Mouse (Mus musculus) kidney, postnatal 0 days (tissue): Measurements from ENCODE around the gene Ppcs. TPM values are rescaled to one million over a fixed set of nuclear protein-coding genes. Genes with fewer than 3 reads are reported as not detected.

Source experiments
- ATAC-seq: fragments of 200-750 bp; cut with Nextera tagmentation; replicated peaks from 2 replicates; pipeline ENCODE4 v1.8.0; 2017; ENCODE audit warnings: low read depth, moderate number of reproducible peaks, moderate TSS enrichment, moderate library complexity; ENCODE audit not compliant: low FRiP score
- DNase-seq: peaks from one replicate; pipeline ENCODE4 v3.0.0-alpha.2; 2016; ENCODE audit warnings: low spot score
- H3K27ac ChIP-seq: fragments of 300-500 bp; sonication (generic); 2 replicates; pipeline ENCODE4 v1.5.1; 2014; ENCODE audit warnings: mild to moderate bottlenecking
- H3K27me3 ChIP-seq: fragments of 300-500 bp; sonication (generic); 2 replicates; pipeline ENCODE4 v1.6.1; 2014; ENCODE audit warnings: low read length, mixed read lengths; ENCODE audit not compliant: insufficient read depth
- H3K36me3 ChIP-seq: fragments of 300-500 bp; sonication (generic); 2 replicates; pipeline ENCODE4 v1.6.1; 2014; ENCODE audit warnings: low read length, mixed read lengths; ENCODE audit not compliant: insufficient read depth
- H3K4me1 ChIP-seq: fragments of 300-500 bp; sonication (generic); replicated peaks from 2 replicates; pipeline ENCODE4 v1.6.1; 2014; ENCODE audit warnings: antibody characterized with exemption, low read length, mixed read lengths; ENCODE audit not compliant: insufficient read depth
- H3K4me2 ChIP-seq: fragments of 300-500 bp; sonication (generic); 2 replicates; pipeline ENCODE4 v1.6.1; 2014; ENCODE audit warnings: mild to moderate bottlenecking, low read length, moderate library complexity, mixed read lengths
- H3K4me3 ChIP-seq: fragments of 300-500 bp; sonication (generic); replicated peaks from 2 replicates; pipeline ENCODE4 v1.5.1; 2014; ENCODE audit warnings: low read depth, low read length
- H3K9ac ChIP-seq: fragments of 300-500 bp; sonication (generic); 2 replicates; pipeline ENCODE4 v1.6.1; 2014; ENCODE audit warnings: low read depth, low read length
- H3K9me3 ChIP-seq: fragments of 300-500 bp; sonication (generic); replicated peaks from 2 replicates; pipeline ENCODE4 v1.6.1; 2016; ENCODE audit warnings: low read length, inconsistent platforms, mixed read lengths
- CTCF ChIP-seq: IDR thresholded peaks from 2 replicates; pipeline ENCODE4 v1.5.1; 2016; ENCODE audit warnings: antibody characterized with exemption, low read depth, mild to moderate bottlenecking, moderate library complexity
- WGBS: fragments of 180-500 bp; shearing (Covaris S2); extraction: QIAGEN DNeasy Blood & Tissue Kit; methylation state at CpG from one replicate; pipeline ENCODE4 v1.1.7; 2014; 5-methylcytosine and 5-hydroxymethylcytosine counted together
- polyA plus RNA-seq: library from polyadenylated mRNA; unstranded; fragments of >200 nt; fragmentation: Nextera tagmentation; extraction: Ambion mirVana; gene quantifications from 2 replicates; pipeline ENCODE4 v1.2.1, GENCODE M21; 2015

Gene Ppcs
- polyA plus RNA-seq, 1 experiment from 2014 or later, result 64.5 TPM

DNA sequence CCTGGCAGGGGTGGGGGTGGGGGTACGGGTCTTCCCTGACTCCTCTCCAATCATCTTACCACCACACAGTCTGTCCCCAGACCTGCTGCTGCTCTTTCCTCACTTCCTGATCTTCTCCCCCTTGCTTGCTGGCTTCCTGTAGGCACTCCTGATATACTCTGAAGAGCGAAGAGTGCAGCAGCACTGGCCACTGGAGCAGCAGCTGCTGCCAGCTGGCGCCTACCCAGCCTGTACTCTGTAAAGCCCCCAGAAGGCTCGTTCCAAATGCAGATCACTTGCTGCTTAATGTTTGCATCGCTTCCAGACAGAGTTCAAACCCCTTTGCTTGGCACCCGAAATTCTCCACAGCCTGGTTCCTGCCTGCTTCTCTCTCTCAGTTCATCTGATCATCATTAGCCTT lies 9.4 kb downstream of the Ppcs start:
- no peak overlapping the region for H3K9ac ChIP-seq
- H3K4me3 ChIP-seq, result no peak overlapping the region
- no peak overlapping the region for H3K4me2 ChIP-seq
- no peak for TF ChIP-seq CTCF
- H3K9me3 ChIP-seq, result no peaks in the 10 kb centered on the region
- WGBS, result 49% methylated on average over 6 of the region's 6 CpGs
- peaks cover 4% of the 10 kb centered on the region; the same call in 1 of the 2 replicates for H3K36me3 ChIP-seq
- H3K4me1 ChIP-seq, result no peaks in the 10 kb centered on the region
- no peak for ATAC-seq
- no peaks in the 10 kb centered on the region for H3K27me3 ChIP-seq
- H3K27ac ChIP-seq, result no peak overlapping the region
- DNase-seq, result no peak

DNA sequence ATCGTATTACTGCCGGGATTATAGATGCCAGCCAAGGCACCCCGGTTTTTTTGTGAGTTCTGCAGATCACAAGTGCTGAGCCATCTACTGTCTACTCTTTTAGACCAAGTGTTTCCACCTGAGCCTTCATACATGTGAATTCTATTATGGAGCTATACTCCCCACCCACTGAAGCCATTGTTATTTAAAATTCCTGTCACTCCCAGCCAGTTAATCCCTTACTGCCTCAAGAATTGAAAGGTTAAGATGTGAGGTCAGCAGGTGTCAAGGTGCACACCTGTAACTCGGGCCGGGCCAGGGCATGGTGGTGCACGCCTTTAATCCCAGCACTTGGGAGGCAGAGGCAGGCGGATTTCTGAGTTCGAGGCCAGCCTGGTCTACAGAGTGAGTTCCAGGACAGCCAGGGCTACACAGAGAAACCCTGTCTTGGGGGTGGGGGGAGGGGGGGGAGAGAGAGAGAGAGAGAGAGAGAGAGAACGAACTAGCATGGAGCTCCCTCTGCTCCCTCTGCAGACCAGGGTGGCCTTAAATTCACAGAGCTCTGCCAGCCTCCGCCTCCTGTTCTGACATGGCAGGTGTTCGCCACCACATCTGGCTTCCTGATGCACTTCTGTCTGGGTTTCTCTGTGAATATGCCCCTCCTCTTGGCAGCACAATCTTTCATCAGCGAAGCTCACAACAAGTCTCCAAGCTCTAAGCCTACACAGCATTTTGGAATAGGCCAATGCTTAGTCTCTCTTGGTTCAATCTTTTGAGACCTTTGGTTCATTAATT lies 10.2 kb downstream of the Ppcs start:
- no peak for TF ChIP-seq CTCF
- ATAC-seq, result no peak
- Histone ChIP-seq H3K4me1 (no peaks in the 10 kb centered on the region), H3K9ac (no peak overlapping the region), H3K27ac (no peak overlapping the region), H3K27me3 (no peaks in the 10 kb centered on the region), H3K36me3 (no peaks in the 10 kb centered on the region), H3K4me2 (no peak overlapping the region), H3K9me3 (no peaks in the 10 kb centered on the region), H3K4me3 (no peak overlapping the region)
- WGBS, result 75% methylated on average over 10 of the region's 12 CpGs
- DNase-seq, result no peak

DNA sequence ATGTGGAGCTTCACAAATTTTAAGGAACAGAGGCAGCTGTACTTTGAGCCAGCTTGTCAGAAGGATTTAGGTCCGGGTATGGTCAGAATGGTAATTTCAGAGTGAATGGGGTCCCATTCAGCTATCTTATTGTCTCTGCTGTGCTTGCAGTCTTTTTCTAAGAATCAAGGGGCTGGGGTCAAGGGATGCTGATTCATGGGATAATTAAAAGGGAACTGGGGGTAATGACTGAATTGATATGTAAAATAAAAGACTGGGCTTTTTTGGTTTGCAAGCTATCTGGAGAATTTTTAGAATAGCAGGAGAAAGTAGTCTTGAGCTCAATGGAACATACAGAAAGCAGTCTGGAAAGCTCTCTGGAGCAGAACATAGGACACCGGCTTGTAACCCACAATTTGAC lies 18.8 kb downstream of the Ppcs start:
- no peak overlapping the region for H3K27ac ChIP-seq
- H3K9ac ChIP-seq, result no peak overlapping the region
- no peak overlapping the region for H3K4me3 ChIP-seq
- no peak for ATAC-seq
- no peaks in the 10 kb centered on the region for H3K4me1 ChIP-seq
- no peaks in the 10 kb centered on the region for H3K27me3 ChIP-seq
- WGBS, result 87% methylated on average over 2 of the region's 2 CpGs
- DNase-seq, result no peak
- no peaks in the 10 kb centered on the region for H3K36me3 ChIP-seq
- no peaks in the 10 kb centered on the region for H3K9me3 ChIP-seq
- H3K4me2 ChIP-seq, result no peak overlapping the region
- no peak for TF ChIP-seq CTCF

DNA sequence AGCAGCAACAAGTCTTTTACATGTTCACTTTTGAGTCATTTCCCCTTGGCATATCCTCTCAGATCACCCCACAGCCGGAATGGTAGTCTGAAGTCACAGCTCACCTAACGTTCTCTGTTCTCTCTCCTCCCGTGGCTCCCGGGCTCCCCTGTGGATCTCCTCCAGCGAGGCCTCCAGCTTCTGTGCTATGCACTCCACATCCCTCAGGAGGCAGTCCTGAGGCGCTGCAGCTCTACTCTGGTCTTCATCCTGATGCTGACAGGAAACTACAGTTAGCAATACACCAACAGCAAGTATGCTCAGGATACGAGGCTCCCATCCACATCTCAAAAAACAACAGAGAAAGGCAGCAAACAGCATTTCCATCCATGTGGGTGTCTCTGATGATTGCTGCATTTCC lies 21.3 kb downstream of the Ppcs start:
- Histone ChIP-seq H3K4me3 (no peak overlapping the region), H3K27me3 (no peaks in the 10 kb centered on the region), H3K4me2 (no peak overlapping the region), H3K9ac (no peak overlapping the region), H3K36me3 (no peaks in the 10 kb centered on the region), H3K27ac (no peak overlapping the region), H3K4me1 (no peaks in the 10 kb centered on the region), H3K9me3 (no peaks in the 10 kb centered on the region)
- TF ChIP-seq CTCF, result no peak
- ATAC-seq (no peak), DNase-seq (no peak)
- 65% methylated on average over 7 of the region's 7 CpGs for WGBS

DNA sequence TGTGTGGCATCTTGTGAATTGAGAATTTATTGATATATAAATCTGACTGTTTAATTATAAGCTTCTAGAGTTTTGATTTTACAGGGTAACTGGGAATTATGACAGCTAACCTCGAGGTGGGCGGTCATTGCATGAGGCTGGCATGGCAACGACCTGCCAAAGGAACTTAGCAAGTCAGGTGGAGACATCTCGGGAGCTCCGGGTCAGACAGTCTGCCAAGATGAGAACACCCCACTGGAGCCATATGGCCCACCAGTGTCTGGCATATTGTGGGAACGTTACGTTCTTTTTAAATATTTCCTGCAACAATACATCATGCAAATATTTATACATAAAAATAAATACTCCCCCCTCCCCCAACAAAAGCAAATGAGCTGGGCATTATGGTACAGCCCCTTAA lies 23.5 kb downstream of the Ppcs start:
- Histone ChIP-seq H3K27me3 (no peaks in the 10 kb centered on the region), H3K9ac (no peak overlapping the region), H3K4me3 (no peak overlapping the region), H3K27ac (no peak overlapping the region), H3K9me3 (no peaks in the 10 kb centered on the region), H3K4me1 (no peaks in the 10 kb centered on the region), H3K4me2 (no peak overlapping the region), H3K36me3 (no peaks in the 10 kb centered on the region)
- DNase-seq (no peak), ATAC-seq (no peak)
- no peak for TF ChIP-seq CTCF
- 84% methylated on average over 7 of the region's 7 CpGs for WGBS

DNA sequence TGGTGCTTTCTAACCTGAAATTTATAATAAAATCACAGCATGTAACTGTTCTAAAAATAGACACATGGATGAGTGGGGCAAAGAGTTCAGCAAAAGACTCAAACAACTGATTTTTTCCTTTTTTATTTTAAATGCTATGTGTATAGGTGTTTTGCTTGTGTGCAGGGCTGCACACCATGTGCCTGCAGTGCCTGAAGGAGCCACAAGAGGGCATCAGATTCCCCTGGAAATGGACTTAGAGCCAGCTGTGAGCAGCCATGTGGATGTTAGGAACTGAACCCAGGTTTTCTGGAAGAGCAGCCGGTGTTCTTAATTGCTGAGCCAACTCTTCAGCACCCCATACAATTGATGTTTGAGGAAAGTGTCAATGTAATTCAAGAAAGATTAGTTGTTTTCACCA lies 31.9 kb downstream of the Ppcs start:
- Histone ChIP-seq H3K9ac (no peak overlapping the region), H3K36me3 (no peaks in the 10 kb centered on the region), H3K27ac (no peak overlapping the region), H3K4me1 (no peaks in the 10 kb centered on the region), H3K4me3 (no peak overlapping the region), H3K9me3 (no peaks in the 10 kb centered on the region), H3K27me3 (no peaks in the 10 kb centered on the region), H3K4me2 (no peak overlapping the region)
- DNase-seq (no peak), ATAC-seq (no peak)
- peak; percentile 65 for TF ChIP-seq CTCF
- 95% methylated on average over 1 of the region's 1 CpGs for WGBS

DNA sequence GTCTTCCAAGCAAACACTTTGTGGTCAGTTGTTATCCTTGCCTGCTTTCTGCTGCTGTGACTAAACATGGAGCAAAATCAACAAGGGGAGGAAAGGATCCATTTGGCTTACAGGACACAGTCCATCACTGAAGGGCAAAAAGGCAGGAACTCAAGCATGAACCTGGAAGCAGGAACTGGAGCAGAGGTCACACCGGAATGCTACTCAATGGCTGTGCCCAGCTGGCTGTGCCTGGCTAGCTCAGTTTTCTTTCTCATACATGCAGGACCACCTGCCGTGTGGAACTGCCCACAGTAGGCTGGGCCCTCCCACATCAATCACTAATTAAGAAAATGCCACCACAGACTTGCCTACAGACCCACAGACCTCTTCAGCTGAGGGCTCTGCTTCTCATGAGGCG lies 33.0 kb downstream of the Ppcs start:
- Histone ChIP-seq H3K4me2 (no peak overlapping the region), H3K9ac (no peak overlapping the region), H3K9me3 (no peaks in the 10 kb centered on the region), H3K27me3 (no peaks in the 10 kb centered on the region), H3K4me3 (no peak overlapping the region), H3K4me1 (no peaks in the 10 kb centered on the region), H3K36me3 (no peaks in the 10 kb centered on the region), H3K27ac (no peak overlapping the region)
- 36% methylated on average over 3 of the region's 3 CpGs for WGBS
- peak; percentile 65 for DNase-seq
- ATAC-seq, result peak; percentile 93
- no peak for TF ChIP-seq CTCF
